Mouse (Mus musculus) myocyte (in vitro differentiated cells): Measurements from ENCODE around the gene Cap2.

ENCODE experiments used
- MAX ChIP-seq: IDR thresholded peaks from one replicate; pipeline ENCODE4 v1.6.1; 2011; ENCODE audit warnings: low read depth, mild to moderate bottlenecking, control low read depth
- POLR2A ChIP-seq: IDR thresholded peaks from one replicate; pipeline ENCODE4 v1.6.1; 2011; ENCODE audit warnings: low read depth, mild to moderate bottlenecking, control low read depth, moderate library complexity; ENCODE audit not compliant: insufficient read length
- POLR2AphosphoS2 ChIP-seq: IDR thresholded peaks from one replicate; pipeline ENCODE4 v1.6.1; 2011; ENCODE audit warnings: low read depth, control low read depth; ENCODE audit not compliant: insufficient read length
- USF1 ChIP-seq: IDR thresholded peaks from one replicate; pipeline ENCODE4 v1.6.1; 2011; ENCODE audit warnings: low read depth, mild to moderate bottlenecking, control low read depth, moderate library complexity

DNA sequence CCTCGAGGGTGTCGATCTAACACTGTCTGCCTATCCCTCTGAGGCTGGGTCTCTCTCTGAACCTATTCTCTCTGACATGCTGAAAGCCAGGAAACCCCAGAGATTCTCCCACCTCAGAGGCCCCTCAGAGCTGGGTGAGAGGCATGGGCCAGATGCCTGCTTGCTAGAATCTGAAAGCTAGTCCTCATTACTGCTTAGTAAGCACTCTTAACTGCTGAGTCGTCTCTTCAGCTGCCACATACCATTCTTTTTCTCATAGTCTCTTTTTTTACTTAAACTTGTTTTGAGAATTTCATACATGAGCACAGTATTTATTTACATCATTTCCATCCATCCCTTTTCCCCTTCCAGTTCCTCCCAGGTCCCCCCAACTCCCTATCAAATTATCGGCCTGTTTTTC, 89.2 kb downstream of the Cap2 start:
- TF ChIP-seq MAX (no peak), POLR2AphosphoS2 (no peak), USF1 (no peak), POLR2A (no peak)
